Mouse (Mus musculus): ENCODE data around the gene Ddah1. TPM values are rescaled to one million over a fixed set of nuclear protein-coding genes. Genes with fewer than 3 reads are reported as not detected.

The Ddah1 gene
- polyA plus RNA-seq, 1 experiment from 2014 or later: 22.4 TPM

GRCm38 (mm10) chr3:145816807-145817206, 58.3 kb downstream of the Ddah1 start:
- WGBS: 57% methylated on average over 1 of the region's 1 CpGs
- H3K4me1 ChIP-seq (replicated peaks; ENCODE audit: control insufficient read depth, insufficient read depth, low read length): peaks cover 17% of the 10 kb centered on the region
- no peaks in the 10 kb centered on the region for H3K36me3 ChIP-seq (ENCODE audit: control insufficient read depth, insufficient read depth, low read length)
- no peak overlapping the region for H3K4me3 ChIP-seq (ENCODE audit: low read length)
- ATAC-seq (ENCODE audit: low read depth): peak; percentile 43
- H3K9me3 ChIP-seq (ENCODE audit: control insufficient read depth, low read length): no peaks in the 10 kb centered on the region
- H3K27me3 ChIP-seq (ENCODE audit: control insufficient read depth, insufficient read depth, low read depth, low read length): no peaks in the 10 kb centered on the region
- no peak overlapping the region for H3K9ac ChIP-seq (ENCODE audit: low read length)
- H3K27ac ChIP-seq (ENCODE audit: low read length): peak overlapping the region; percentile 34
- no peak overlapping the region for H3K4me2 ChIP-seq (ENCODE audit: low read depth, low read length)

- Histone ChIP-seq H3K9me3 (ENCODE audit: control insufficient read depth, low read length) (no peaks in the 10 kb centered on the region), H3K4me1 (replicated peaks; ENCODE audit: control insufficient read depth, insufficient read depth, low read length) (peaks cover 17% of the 10 kb centered on the region), H3K27ac (ENCODE audit: low read length) (peak overlapping the region; percentile 34), H3K9ac (ENCODE audit: low read length) (no peak overlapping the region), H3K4me3 (ENCODE audit: low read length) (no peak overlapping the region), H3K27me3 (ENCODE audit: control insufficient read depth, insufficient read depth, low read depth, low read length) (no peaks in the 10 kb centered on the region), H3K4me2 (ENCODE audit: low read depth, low read length) (no peak overlapping the region), H3K36me3 (ENCODE audit: control insufficient read depth, insufficient read depth, low read length) (no peaks in the 10 kb centered on the region)
- 53% methylated on average over 6 of the region's 6 CpGs for WGBS
- no peak for ATAC-seq (ENCODE audit: low read depth)
These were observed 58.8 kb downstream of the Ddah1 start for GRCm38 (mm10) chr3:145817276-145817675.

- Histone ChIP-seq H3K27me3 (ENCODE audit: control insufficient read depth, insufficient read depth, low read depth, low read length) (no peaks in the 10 kb centered on the region), H3K36me3 (ENCODE audit: control insufficient read depth, insufficient read depth, low read length) (no peaks in the 10 kb centered on the region), H3K9me3 (ENCODE audit: control insufficient read depth, low read length) (no peaks in the 10 kb centered on the region), H3K9ac (ENCODE audit: low read length) (no peak overlapping the region), H3K4me1 (replicated peaks; ENCODE audit: control insufficient read depth, insufficient read depth, low read length) (peaks cover 17% of the 10 kb centered on the region), H3K4me3 (ENCODE audit: low read length) (no peak overlapping the region), H3K4me2 (ENCODE audit: low read depth, low read length) (no peak overlapping the region), H3K27ac (ENCODE audit: low read length) (peak overlapping the region; percentile 61)
- ATAC-seq (ENCODE audit: low read depth): peak; percentile 91
- WGBS: 33% methylated on average over 2 of the region's 2 CpGs
These were observed 62.0 kb downstream of the Ddah1 start for GRCm38 (mm10) chr3:145820439-145820838.

- Histone ChIP-seq H3K4me3 (ENCODE audit: low read length) (no peak overlapping the region), H3K27ac (ENCODE audit: low read length) (peak overlapping the region; percentile 61), H3K36me3 (ENCODE audit: control insufficient read depth, insufficient read depth, low read length) (no peaks in the 10 kb centered on the region), H3K4me1 (replicated peaks; ENCODE audit: control insufficient read depth, insufficient read depth, low read length) (peaks cover 17% of the 10 kb centered on the region), H3K27me3 (ENCODE audit: control insufficient read depth, insufficient read depth, low read depth, low read length) (no peaks in the 10 kb centered on the region), H3K9ac (ENCODE audit: low read length) (no peak overlapping the region), H3K9me3 (ENCODE audit: control insufficient read depth, low read length) (no peaks in the 10 kb centered on the region), H3K4me2 (ENCODE audit: low read depth, low read length) (no peak overlapping the region)
- 87% methylated on average over 2 of the region's 2 CpGs for WGBS
- ATAC-seq (ENCODE audit: low read depth): no peak
These were observed 62.5 kb downstream of the Ddah1 start for GRCm38 (mm10) chr3:145820938-145821337.

GRCm38 (mm10) chr3:145822201-145822600, 63.7 kb downstream of the Ddah1 start:
- WGBS: 53% methylated on average over 4 of the region's 4 CpGs
- no peak overlapping the region for H3K9ac ChIP-seq (ENCODE audit: low read length)
- no peaks in the 10 kb centered on the region for H3K9me3 ChIP-seq (ENCODE audit: control insufficient read depth, low read length)
- H3K4me2 ChIP-seq (ENCODE audit: low read depth, low read length): no peak overlapping the region
- no peak overlapping the region for H3K27ac ChIP-seq (ENCODE audit: low read length)
- peaks cover 15% of the 10 kb centered on the region for H3K4me1 ChIP-seq (replicated peaks; ENCODE audit: control insufficient read depth, insufficient read depth, low read length)
- H3K27me3 ChIP-seq (ENCODE audit: control insufficient read depth, insufficient read depth, low read depth, low read length): no peaks in the 10 kb centered on the region
- no peaks in the 10 kb centered on the region for H3K36me3 ChIP-seq (ENCODE audit: control insufficient read depth, insufficient read depth, low read length)
- no peak for ATAC-seq (ENCODE audit: low read depth)
- H3K4me3 ChIP-seq (ENCODE audit: low read length): no peak overlapping the region

- Histone ChIP-seq H3K27ac (ENCODE audit: low read length) (no peak overlapping the region), H3K4me3 (ENCODE audit: low read length) (no peak overlapping the region), H3K9me3 (ENCODE audit: control insufficient read depth, low read length) (no peaks in the 10 kb centered on the region), H3K4me2 (ENCODE audit: low read depth, low read length) (no peak overlapping the region), H3K9ac (ENCODE audit: low read length) (no peak overlapping the region), H3K27me3 (ENCODE audit: control insufficient read depth, insufficient read depth, low read depth, low read length) (no peaks in the 10 kb centered on the region), H3K36me3 (ENCODE audit: control insufficient read depth, insufficient read depth, low read length) (no peaks in the 10 kb centered on the region), H3K4me1 (replicated peaks; ENCODE audit: control insufficient read depth, insufficient read depth, low read length) (peaks cover 22% of the 10 kb centered on the region)
- ATAC-seq (ENCODE audit: low read depth): no peak
- WGBS: 76% methylated on average over 4 of the region's 4 CpGs
These were observed 65.2 kb downstream of the Ddah1 start for GRCm38 (mm10) chr3:145823661-145824060.

- WGBS: 79% methylated on average over 11 of the region's 11 CpGs
- Histone ChIP-seq H3K9me3 (ENCODE audit: control insufficient read depth, low read length) (no peaks in the 10 kb centered on the region), H3K9ac (ENCODE audit: low read length) (no peak overlapping the region), H3K4me1 (replicated peaks; ENCODE audit: control insufficient read depth, insufficient read depth, low read length) (peaks cover 13% of the 10 kb centered on the region), H3K36me3 (ENCODE audit: control insufficient read depth, insufficient read depth, low read length) (no peaks in the 10 kb centered on the region), H3K27ac (ENCODE audit: low read length) (no peak overlapping the region), H3K4me3 (ENCODE audit: low read length) (no peak overlapping the region), H3K4me2 (ENCODE audit: low read depth, low read length) (no peak overlapping the region), H3K27me3 (ENCODE audit: control insufficient read depth, insufficient read depth, low read depth, low read length) (no peaks in the 10 kb centered on the region)
- ATAC-seq (ENCODE audit: low read depth): no peak
These were observed 67.1 kb downstream of the Ddah1 start for GRCm38 (mm10) chr3:145825416-145826055.

- H3K4me2 ChIP-seq (ENCODE audit: low read depth, low read length): peak overlapping the region; percentile 12
- H3K9ac ChIP-seq (ENCODE audit: low read length): 0 out of 2 replicates have a peak overlapping the region, but pooled peaks have one; percentile 33
- H3K4me3 ChIP-seq (ENCODE audit: low read length): no peak overlapping the region; the same call in 1 of the 2 replicates
- 29% methylated on average over 18 of the region's 18 CpGs for WGBS
- ATAC-seq (ENCODE audit: low read depth): peak; percentile 70
- H3K9me3 ChIP-seq (ENCODE audit: control insufficient read depth, low read length): no peaks in the 10 kb centered on the region
- 0 out of 2 replicates have a peak overlapping the region, but pooled peaks have one; percentile 2 for H3K27ac ChIP-seq (ENCODE audit: low read length)
- H3K27me3 ChIP-seq (ENCODE audit: control insufficient read depth, insufficient read depth, low read depth, low read length): no peaks in the 10 kb centered on the region
- no peaks in the 10 kb centered on the region for H3K36me3 ChIP-seq (ENCODE audit: control insufficient read depth, insufficient read depth, low read length)
- H3K4me1 ChIP-seq (replicated peaks; ENCODE audit: control insufficient read depth, insufficient read depth, low read length): peaks cover 9% of the 10 kb centered on the region
These were observed 68.9 kb downstream of the Ddah1 start for GRCm38 (mm10) chr3:145827191-145828045.

GRCm38 (mm10) chr3:145828906-145829305, 70.4 kb downstream of the Ddah1 start:
- Histone ChIP-seq H3K9me3 (ENCODE audit: control insufficient read depth, low read length) (no peaks in the 10 kb centered on the region), H3K4me2 (ENCODE audit: low read depth, low read length) (no peak overlapping the region), H3K27ac (ENCODE audit: low read length) (no peak overlapping the region), H3K4me1 (replicated peaks; ENCODE audit: control insufficient read depth, insufficient read depth, low read length) (peaks cover 16% of the 10 kb centered on the region), H3K4me3 (ENCODE audit: low read length) (no peak overlapping the region), H3K27me3 (ENCODE audit: control insufficient read depth, insufficient read depth, low read depth, low read length) (no peaks in the 10 kb centered on the region), H3K9ac (ENCODE audit: low read length) (no peak overlapping the region), H3K36me3 (ENCODE audit: control insufficient read depth, insufficient read depth, low read length) (no peaks in the 10 kb centered on the region)
- ATAC-seq (ENCODE audit: low read depth): peak; percentile 27; the same call in 1 of the 2 replicates
- WGBS: 61% methylated on average over 5 of the region's 5 CpGs
